Mouse (Mus musculus): ENCODE measurements around the gene Prkx. TPM values are rescaled to one million over a fixed set of nuclear protein-coding genes. Genes with fewer than 3 reads are reported as not detected.

The Prkx gene
- total RNA-seq (2021), result 17.0 and 17.6 TPM in 2 replicates
- long read RNA-seq, experiment 1, full-length matches to known transcripts, result 2 of 5 reads
- long read RNA-seq, experiment 1, partial matches to known transcripts, result 1 of 5 reads
- long read RNA-seq, experiment 1, other reads (novel, unspliced or antisense), result 2 of 5 reads
- long read RNA-seq, experiment 2, full-length matches to known transcripts, result 6 of 9 reads
- long read RNA-seq, experiment 2, partial matches to known transcripts, result 0 of 9 reads
- long read RNA-seq, experiment 2, other reads (novel, unspliced or antisense), result 3 of 9 reads

GRCm38 (mm10) chrX:77796238-77796835 is at the start of gene Prkx:
TSS of gene Prkx (minus strand) at chrX:77796278.
- no peak for DNase-seq

- peak; percentile 7 for DNase-seq
Observed at GRCm38 (mm10) chrX:77812031-77812430, 16.0 kb upstream of the Prkx start.

GRCm38 (mm10) chrX:77810608-77811206 is 14.6 kb upstream of the Prkx start:
- peak; percentile 75 for DNase-seq

- peak; percentile 60 for DNase-seq
Observed at GRCm38 (mm10) chrX:77808602-77809001, 12.5 kb upstream of the Prkx start.

GRCm38 (mm10) chrX:77802293-77802692 is 6.2 kb upstream of the Prkx start:
- no peak for DNase-seq

- DNase-seq, result no peak
Observed at GRCm38 (mm10) chrX:77801543-77801942, 5.5 kb upstream of the Prkx start.

- no peak for DNase-seq
Observed at GRCm38 (mm10) chrX:77799554-77799953, 3.5 kb upstream of the Prkx start.

- no peak for DNase-seq
Observed at GRCm38 (mm10) chrX:77797801-77798200, 1.7 kb upstream of the Prkx start.

- no peak for DNase-seq
Observed at GRCm38 (mm10) chrX:77796916-77797315, 838 bp upstream of the Prkx start.

- peak; percentile 94 for DNase-seq
Observed at GRCm38 (mm10) chrX:77795858-77796174, 262 bp downstream of the Prkx start.

- DNase-seq, result peak; percentile 36
Observed at GRCm38 (mm10) chrX:77794962-77795857, 868 bp downstream of the Prkx start.

- no peak for DNase-seq
Observed at GRCm38 (mm10) chrX:77788675-77789074, 7.4 kb downstream of the Prkx start.

- no peak for DNase-seq
Observed at GRCm38 (mm10) chrX:77786354-77786753, 9.7 kb downstream of the Prkx start.

- DNase-seq, result no peak
Observed at GRCm38 (mm10) chrX:77777822-77778221, 18.3 kb downstream of the Prkx start.

GRCm38 (mm10) chrX:77765153-77765552 is 30.9 kb downstream of the Prkx start:
- DNase-seq, result no peak

GRCm38 (mm10) chrX:77744260-77744659 is 51.8 kb downstream of the Prkx start:
- no peak for DNase-seq

GRCm38 (mm10) chrX:77741383-77741782 is 54.7 kb downstream of the Prkx start:
- DNase-seq, result peak; percentile 53

- DNase-seq, result no peak
Observed at GRCm38 (mm10) chrX:77733930-77734536, 62.0 kb downstream of the Prkx start.

GRCm38 (mm10) chrX:77720298-77720697 is 75.8 kb downstream of the Prkx start:
- DNase-seq, result peak; percentile 27
